Mouse (Mus musculus) activated CD4-positive, CD25-positive, alpha-beta regulatory T cell, adult 4 months (primary cell): ENCODE results near the gene Grm7. TPM values are rescaled to one million over a fixed set of nuclear protein-coding genes. Genes with fewer than 3 reads are reported as not detected.

Source experiments
- ATAC-seq: one replicate; pipeline ENCODE4 v1.8.0; 2017
- polyA plus RNA-seq, 2 experiments: library from polyadenylated mRNA; unstranded; fragments of 100-300 nt; shearing (Covaris generic); gene quantifications; one replicate each; pipeline ENCODE4 v1.2.1; 2017

The Grm7 gene
- polyA plus RNA-seq, result not detected

- ATAC-seq, result no peak
Observed at GRCm38 (mm10) chr6:110645411-110646361, at the start of gene Grm7. Gene Grm7 (plus strand): TSS chr6:110645581.

- ATAC-seq, result no peak
Observed at GRCm38 (mm10) chr6:110645041-110645410, 355 bp upstream of the Grm7 start.

GRCm38 (mm10) chr6:110646901-110647300, 1.5 kb downstream of the Grm7 start:
- ATAC-seq, result no peak

GRCm38 (mm10) chr6:110649227-110649626, 3.8 kb downstream of the Grm7 start:
- ATAC-seq, result no peak

GRCm38 (mm10) chr6:110653361-110654001, 8.1 kb downstream of the Grm7 start:
- ATAC-seq, result no peak

GRCm38 (mm10) chr6:110664436-110664835, 19.1 kb downstream of the Grm7 start:
- ATAC-seq, result no peak

GRCm38 (mm10) chr6:110668447-110668846, 23.1 kb downstream of the Grm7 start:
- ATAC-seq, result no peak

GRCm38 (mm10) chr6:110690954-110691353, 45.6 kb downstream of the Grm7 start:
- no peak for ATAC-seq

GRCm38 (mm10) chr6:110709763-110710162, 64.4 kb downstream of the Grm7 start:
- no peak for ATAC-seq

GRCm38 (mm10) chr6:110714943-110715342, 69.6 kb downstream of the Grm7 start:
- ATAC-seq, result no peak

GRCm38 (mm10) chr6:110723371-110723770, 78.0 kb downstream of the Grm7 start:
- ATAC-seq, result no peak

GRCm38 (mm10) chr6:110733914-110734313, 88.5 kb downstream of the Grm7 start:
- ATAC-seq, result no peak

- ATAC-seq, result no peak
Observed at GRCm38 (mm10) chr6:110743981-110744670, 98.7 kb downstream of the Grm7 start.

GRCm38 (mm10) chr6:110755921-110756320, 110.5 kb downstream of the Grm7 start:
- ATAC-seq, result no peak

- no peak for ATAC-seq
Observed at GRCm38 (mm10) chr6:110769588-110769987, 124.2 kb downstream of the Grm7 start.

GRCm38 (mm10) chr6:110772652-110773051, 127.3 kb downstream of the Grm7 start:
- no peak for ATAC-seq

GRCm38 (mm10) chr6:110776046-110776445, 130.7 kb downstream of the Grm7 start:
- no peak for ATAC-seq

GRCm38 (mm10) chr6:110785497-110785928, 140.1 kb downstream of the Grm7 start:
- ATAC-seq, result no peak

- no peak for ATAC-seq
Observed at GRCm38 (mm10) chr6:110792696-110793095, 147.3 kb downstream of the Grm7 start.

- no peak for ATAC-seq
Observed at GRCm38 (mm10) chr6:110807481-110807880, 162.1 kb downstream of the Grm7 start.

- no peak for ATAC-seq
Observed at GRCm38 (mm10) chr6:110812214-110812613, 166.8 kb downstream of the Grm7 start.

GRCm38 (mm10) chr6:110818236-110818635, 172.9 kb downstream of the Grm7 start:
- no peak for ATAC-seq

GRCm38 (mm10) chr6:110868311-110868710, 222.9 kb downstream of the Grm7 start:
- ATAC-seq, result no peak
